Mouse (Mus musculus) lung, adult 2 months (tissue): ENCODE measurements around the gene Fam69a.

Experiments used
- CTCF ChIP-seq: fragments of 200-500 bp; IDR thresholded peaks from 2 replicates; pipeline ENCODE4 v1.5.1; 2011; ENCODE audit warnings: mild to moderate bottlenecking, low read length, control low read depth; ENCODE audit not compliant: insufficient read depth
- POLR2A ChIP-seq: fragments of 200-500 bp; IDR thresholded peaks from 2 replicates; pipeline ENCODE4 v1.6.1; 2011; ENCODE audit warnings: low read depth, mild to moderate bottlenecking, control low read depth, low read length, borderline replicate concordance; ENCODE audit errors: extremely low read depth

DNA sequence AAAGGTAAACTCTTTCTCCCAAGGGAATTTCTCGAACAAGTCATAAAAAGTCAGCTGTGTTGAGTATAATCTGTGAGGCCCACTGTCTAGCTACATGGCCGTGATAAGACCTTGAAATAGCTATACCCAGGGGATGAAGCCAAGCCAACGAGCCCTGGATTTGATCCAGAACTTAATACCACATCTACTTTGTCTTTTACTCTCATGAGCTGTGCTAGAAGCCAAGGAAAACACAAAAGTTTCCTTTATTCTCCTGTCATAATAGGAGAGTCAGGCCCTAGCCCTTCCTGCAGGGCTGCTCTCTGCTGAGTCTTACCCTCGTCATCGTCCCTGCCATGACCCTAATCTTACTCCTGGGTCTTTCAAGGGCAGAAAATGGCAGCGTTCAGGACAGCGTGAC lies 28.5 kb upstream of the Fam69a start:
- no peak for TF ChIP-seq CTCF
- TF ChIP-seq POLR2A = no peak
